Mouse (Mus musculus) hindbrain, embryonic 11.5 days (tissue): ENCODE measurements around the gene Eif2ak1. TPM values are rescaled to one million over a fixed set of nuclear protein-coding genes. Genes with fewer than 3 reads are reported as not detected.

ENCODE experiments used
- ATAC-seq: fragments of 200-750 bp; cut with Nextera tagmentation; 2 replicates; pipeline ENCODE4 v1.8.0; 2017; ENCODE audit warnings: mild to moderate bottlenecking, moderate TSS enrichment, moderate library complexity; ENCODE audit not compliant: low FRiP score
- DNase-seq: peaks from one replicate; pipeline ENCODE4 v3.0.0-alpha.2; 2015; ENCODE audit warnings: low spot score
- H3K27ac ChIP-seq: fragments of 300-500 bp; sonication (generic); 2 replicates; pipeline ENCODE4 v1.5.1; 2014; ENCODE audit warnings: mild to moderate bottlenecking, low read depth, low read length
- H3K27me3 ChIP-seq: fragments of 300-500 bp; sonication (generic); 2 replicates; pipeline ENCODE4 v1.6.1; 2014; ENCODE audit warnings: mild to moderate bottlenecking, low read length, moderate library complexity, mixed read lengths; ENCODE audit not compliant: control insufficient read depth, insufficient read depth
- H3K36me3 ChIP-seq: fragments of 300-500 bp; sonication (generic); 2 replicates; pipeline ENCODE4 v1.6.1; 2014; ENCODE audit warnings: mild to moderate bottlenecking, low read length, moderate library complexity, mixed read lengths; ENCODE audit not compliant: control insufficient read depth, insufficient read depth
- H3K4me1 ChIP-seq: fragments of 300-500 bp; sonication (generic); replicated peaks from 2 replicates; pipeline ENCODE4 v1.6.1; 2014; ENCODE audit warnings: low read length, mixed read lengths; ENCODE audit not compliant: control insufficient read depth, insufficient read depth
- H3K4me2 ChIP-seq: fragments of 300-500 bp; sonication (generic); replicated peaks from 2 replicates; pipeline ENCODE4 v1.6.1; 2014; ENCODE audit warnings: mild to moderate bottlenecking, low read depth, low read length
- H3K4me3 ChIP-seq: fragments of 300-500 bp; sonication (generic); 2 replicates; pipeline ENCODE4 v1.5.1; 2014; ENCODE audit warnings: low read depth, low read length
- H3K9ac ChIP-seq: fragments of 300-500 bp; sonication (generic); 2 replicates; pipeline ENCODE4 v1.6.1; 2014; ENCODE audit warnings: low read depth, low read length
- H3K9me3 ChIP-seq: fragments of 300-500 bp; sonication (generic); 2 replicates; pipeline ENCODE4 v1.6.1; 2016; ENCODE audit warnings: low read length; ENCODE audit not compliant: control insufficient read depth
- WGBS: fragments of 180-500 bp; shearing (Covaris S2); extraction: QIAGEN DNeasy Blood & Tissue Kit; methylation state at CpG from one replicate; pipeline ENCODE4 v1.1.7; 2014; 5-methylcytosine and 5-hydroxymethylcytosine counted together
- polyA plus RNA-seq: library from polyadenylated mRNA; unstranded; fragments of >200 nt; fragmentation: Nextera tagmentation; extraction: Ambion mirVana; gene quantifications from 2 replicates; pipeline ENCODE4 v1.2.1, GENCODE M21; 2014

Gene Eif2ak1
- polyA plus RNA-seq, 1 experiment from 2014 or later = 55.2 TPM

DNA sequence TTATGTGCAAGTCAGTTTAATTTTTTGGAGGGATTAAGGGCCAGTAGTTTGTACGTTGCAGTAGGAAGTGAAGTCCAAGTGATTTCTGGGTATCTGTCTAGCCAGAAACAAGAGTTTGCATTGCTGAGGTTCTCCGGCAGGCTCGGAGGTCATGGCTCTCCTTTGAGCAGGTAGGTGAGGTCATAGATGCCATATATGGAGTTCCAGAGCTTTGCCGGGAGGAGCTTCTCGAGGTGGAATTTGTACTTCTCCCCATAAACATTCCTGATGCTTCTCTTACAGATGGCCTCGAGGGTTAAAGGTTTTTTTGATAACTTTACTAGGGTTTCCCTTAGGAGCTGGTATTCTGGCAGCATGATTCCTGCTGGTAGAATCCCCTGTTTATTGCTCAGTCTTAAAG lies 73.2 kb downstream of the Eif2ak1 start:
- no peaks in the 10 kb centered on the region for H3K9me3 ChIP-seq
- peaks cover 7% of the 10 kb centered on the region for H3K36me3 ChIP-seq
- no peak overlapping the region for H3K27ac ChIP-seq
- no peak overlapping the region for H3K9ac ChIP-seq
- no peaks in the 10 kb centered on the region for H3K27me3 ChIP-seq
- no peak for ATAC-seq
- H3K4me3 ChIP-seq = no peak overlapping the region
- 91% methylated on average over 6 of the region's 6 CpGs for WGBS
- no peaks in the 10 kb centered on the region for H3K4me1 ChIP-seq
- DNase-seq = no peak
- no peak overlapping the region for H3K4me2 ChIP-seq

DNA sequence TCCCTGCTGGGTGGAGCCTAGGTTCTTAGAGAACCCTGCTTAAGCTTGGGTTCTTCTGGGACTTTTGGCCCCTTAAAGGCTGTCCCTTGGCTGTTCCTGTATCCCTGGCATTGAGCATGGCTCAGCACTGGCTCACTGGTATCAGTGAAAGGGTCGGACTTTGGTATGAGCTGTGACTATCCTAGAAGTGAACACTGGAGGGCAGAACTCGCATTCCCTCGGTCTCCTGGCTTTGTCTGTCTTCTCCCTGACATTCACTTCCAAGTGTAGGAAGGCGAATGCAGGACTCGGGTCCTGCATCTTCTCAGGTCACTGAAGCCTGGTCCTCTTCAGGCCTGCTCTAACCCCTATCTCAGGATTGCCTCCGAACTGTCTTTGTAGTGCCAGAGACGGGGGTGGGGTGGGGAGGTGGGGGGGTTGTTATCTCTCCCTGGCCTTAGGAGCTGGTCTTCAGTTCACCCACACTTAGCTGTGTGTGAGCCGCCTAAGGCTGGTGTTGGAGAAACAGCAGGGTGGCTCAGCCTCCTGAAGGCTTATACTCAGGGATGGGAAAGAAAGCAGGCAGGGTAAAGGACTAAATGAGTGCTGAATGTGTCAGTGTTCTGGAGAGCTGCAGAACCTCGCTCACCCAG lies 74.8 kb downstream of the Eif2ak1 start:
- WGBS = 79% methylated on average over 9 of the region's 9 CpGs
- H3K4me3 ChIP-seq = no peak overlapping the region
- peaks cover 3% of the 10 kb centered on the region; the same call in 1 of the 2 replicates for H3K36me3 ChIP-seq
- H3K9ac ChIP-seq = no peak overlapping the region
- ATAC-seq (no peak), DNase-seq (no peak)
- H3K27me3 ChIP-seq = no peaks in the 10 kb centered on the region
- H3K4me1 ChIP-seq = no peaks in the 10 kb centered on the region
- no peaks in the 10 kb centered on the region for H3K9me3 ChIP-seq
- no peak overlapping the region for H3K4me2 ChIP-seq
- no peak overlapping the region for H3K27ac ChIP-seq

DNA sequence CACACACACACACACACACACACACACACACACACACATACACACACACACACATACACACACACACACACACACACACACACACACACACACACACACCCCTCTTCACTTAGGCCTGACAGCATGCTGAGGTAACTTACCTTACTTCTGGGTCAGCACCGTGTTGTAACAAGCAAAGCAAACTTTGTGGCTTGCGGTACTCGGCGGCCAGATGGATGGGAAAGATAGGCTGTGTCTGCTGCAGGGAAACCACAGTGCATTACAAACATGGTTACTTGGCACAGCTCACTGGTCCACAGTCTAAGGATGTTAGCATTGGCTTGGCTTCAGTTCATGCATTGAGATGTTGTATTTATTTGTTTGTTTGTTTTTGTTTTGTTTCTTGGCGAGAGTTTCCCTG lies 75.8 kb downstream of the Eif2ak1 start:
- Histone ChIP-seq H3K9ac (no peak overlapping the region), H3K4me3 (no peak overlapping the region), H3K27me3 (no peaks in the 10 kb centered on the region), H3K36me3 (peaks cover 3% of the 10 kb centered on the region; the same call in 1 of the 2 replicates), H3K9me3 (no peaks in the 10 kb centered on the region), H3K27ac (no peak overlapping the region), H3K4me2 (no peak overlapping the region), H3K4me1 (no peaks in the 10 kb centered on the region)
- DNase-seq (no peak), ATAC-seq (no peak)
- 93% methylated on average over 5 of the region's 5 CpGs for WGBS

DNA sequence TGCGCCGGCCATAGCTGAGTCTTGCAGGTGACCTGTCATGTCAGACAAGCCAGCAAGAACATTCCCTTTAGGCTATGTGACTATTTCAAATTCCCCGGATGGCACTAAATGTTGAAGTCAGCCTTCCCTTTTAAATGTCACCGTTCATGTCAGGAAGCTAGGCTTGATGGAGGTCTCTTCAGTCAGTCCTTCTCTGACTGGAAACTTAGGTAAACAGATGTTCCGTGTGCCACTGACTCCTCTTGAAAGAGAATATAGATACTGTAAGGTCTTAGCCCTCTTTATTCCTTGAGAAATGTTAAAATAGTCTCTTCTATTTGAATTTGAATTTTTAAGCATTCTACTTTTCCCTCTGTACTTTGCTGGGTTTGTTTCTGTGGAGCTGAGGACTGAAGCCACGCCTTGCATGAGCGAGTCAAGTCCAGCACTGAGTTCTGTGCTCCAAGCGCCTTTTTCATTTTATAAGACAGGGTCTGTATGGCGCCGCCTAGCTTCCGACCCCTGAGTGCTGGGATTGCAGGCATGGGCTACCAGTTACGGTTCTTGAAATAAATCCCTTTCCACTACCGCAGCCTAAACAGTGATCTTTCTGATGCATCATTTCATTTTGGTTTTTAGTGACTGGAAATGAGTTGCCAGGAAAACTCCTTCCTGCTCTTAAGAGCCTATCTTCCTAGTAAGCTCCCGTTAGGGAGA lies 80.2 kb downstream of the Eif2ak1 start, which contains the start of gene Ankrd61:
Ankrd61 (minus strand) TSS at position 51 of the 696 bp plus-strand sequence.
- ATAC-seq = no peak
- Histone ChIP-seq H3K4me3 (no peak within 1 kb of the TSS), H3K36me3 (peaks cover 9% of the 10 kb centered on the region), H3K27me3 (no peaks in the 10 kb centered on the region), H3K4me1 (no peaks in the 10 kb centered on the region), H3K4me2 (no peak within 1 kb of the TSS), H3K9me3 (no peaks in the 10 kb centered on the region), H3K27ac (no peak within 1 kb of the TSS), H3K9ac (no peak within 1 kb of the TSS)
- WGBS = 90% methylated on average over 14 of the region's 14 CpGs
- DNase-seq = no peak

DNA sequence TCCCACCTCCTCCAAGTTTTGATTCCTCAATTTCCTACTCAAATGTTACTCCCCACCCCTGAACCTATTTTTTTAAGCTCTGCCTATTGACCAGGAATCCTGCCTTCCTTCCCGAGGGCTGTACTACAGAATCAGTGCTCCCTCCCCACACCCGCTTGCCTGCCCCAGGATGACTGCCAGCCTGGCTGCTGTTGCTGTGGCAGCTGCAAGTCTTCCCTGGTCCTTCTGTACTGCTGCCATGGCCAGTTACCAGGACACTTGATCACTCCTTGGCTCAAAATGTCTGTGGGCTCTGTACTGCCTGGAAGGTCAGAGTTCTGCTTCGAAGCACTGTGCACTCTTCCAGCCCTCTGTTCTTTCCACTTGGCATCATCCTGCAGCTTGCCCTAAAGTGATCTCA lies 84.5 kb downstream of the Eif2ak1 start:
- no peak for ATAC-seq
- Histone ChIP-seq H3K36me3 (peaks cover 14% of the 10 kb centered on the region; the same call in 1 of the 2 replicates), H3K9ac (no peak overlapping the region), H3K4me3 (no peak overlapping the region), H3K27ac (no peak overlapping the region), H3K4me2 (no peak overlapping the region), H3K27me3 (no peaks in the 10 kb centered on the region), H3K9me3 (no peaks in the 10 kb centered on the region), H3K4me1 (no peaks in the 10 kb centered on the region)
- 90% methylated on average over 3 of the region's 3 CpGs for WGBS
- no peak for DNase-seq

DNA sequence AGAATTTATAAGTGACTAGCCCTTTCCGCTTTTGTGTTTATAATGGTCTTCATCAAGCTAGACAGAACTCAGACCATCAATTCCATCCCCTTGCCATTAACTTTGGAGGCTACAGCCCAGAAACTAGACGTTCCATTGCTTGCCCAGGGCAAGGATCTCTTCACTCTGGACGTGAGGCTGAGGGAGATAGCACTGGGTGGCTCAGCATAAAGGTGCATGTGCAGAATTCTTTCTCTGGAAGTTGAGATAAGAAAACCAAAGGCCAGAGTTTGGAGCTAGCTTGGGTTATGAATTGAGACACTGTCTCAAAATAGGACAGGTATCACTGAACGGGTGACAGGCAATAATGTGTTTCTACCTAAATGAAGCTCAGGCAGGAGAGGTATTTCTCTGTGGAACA lies 86.2 kb downstream of the Eif2ak1 start:
- Histone ChIP-seq H3K4me1 (0 out of 2 replicates have a peak, but pooled peaks cover 4% of the 10 kb centered on the region), H3K27ac (no peak overlapping the region), H3K4me3 (no peak overlapping the region), H3K4me2 (no peak overlapping the region), H3K36me3 (peaks cover 14% of the 10 kb centered on the region; the same call in 1 of the 2 replicates), H3K9me3 (no peaks in the 10 kb centered on the region), H3K27me3 (no peaks in the 10 kb centered on the region), H3K9ac (no peak overlapping the region)
- 86% methylated on average over 4 of the region's 4 CpGs for WGBS
- DNase-seq (no peak), ATAC-seq (no peak)

DNA sequence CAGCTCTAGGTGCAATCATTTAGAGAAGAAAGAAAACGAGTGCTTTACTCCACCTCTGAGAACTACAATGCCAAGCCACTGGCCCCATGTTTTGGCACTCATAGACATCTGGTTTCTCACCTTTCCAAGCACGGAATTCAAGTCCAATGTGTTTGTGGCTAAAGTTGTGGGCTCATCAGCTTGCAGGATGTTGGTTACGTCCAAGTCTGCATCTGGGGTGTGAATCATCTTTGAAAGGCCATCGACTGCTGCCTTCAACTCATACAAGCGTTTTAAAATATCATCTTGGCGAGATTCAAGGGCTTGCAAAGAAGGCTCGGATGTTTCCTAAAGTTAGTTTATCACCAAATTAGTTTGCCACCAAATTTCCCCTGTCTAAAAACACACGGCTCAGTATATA lies 88.8 kb downstream of the Eif2ak1 start:
- WGBS = 91% methylated on average over 8 of the region's 8 CpGs
- no peak overlapping the region for H3K4me3 ChIP-seq
- no peak overlapping the region for H3K9ac ChIP-seq
- no peak overlapping the region for H3K4me2 ChIP-seq
- ATAC-seq (no peak), DNase-seq (no peak)
- no peaks in the 10 kb centered on the region for H3K27me3 ChIP-seq
- 0 out of 2 replicates have a peak, but pooled peaks cover 4% of the 10 kb centered on the region for H3K4me1 ChIP-seq
- H3K27ac ChIP-seq = no peak overlapping the region
- H3K9me3 ChIP-seq = no peaks in the 10 kb centered on the region
- peaks cover 11% of the 10 kb centered on the region; the same call in 1 of the 2 replicates for H3K36me3 ChIP-seq

DNA sequence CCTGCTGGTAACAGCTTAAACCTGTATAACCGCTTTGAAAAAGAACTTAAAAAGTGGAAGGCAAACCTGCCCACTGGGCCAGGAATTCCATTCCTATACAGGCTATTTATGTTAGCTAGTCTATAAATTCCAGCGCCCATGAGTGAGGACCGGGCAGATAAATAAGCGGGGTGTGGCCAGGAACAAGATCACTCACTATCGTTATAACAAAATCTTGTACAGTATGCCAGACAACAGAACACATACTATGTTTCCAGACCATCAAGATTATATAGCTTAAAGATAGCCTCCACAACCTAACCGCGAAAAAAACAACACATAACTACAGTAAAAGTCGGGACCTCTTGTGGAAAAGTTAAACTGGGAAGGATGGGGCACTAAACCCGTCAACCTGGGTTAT lies 91.3 kb downstream of the Eif2ak1 start:
- peak overlapping the region; percentile 77; the same call in 1 of the 2 replicates for H3K27ac ChIP-seq
- H3K27me3 ChIP-seq = no peaks in the 10 kb centered on the region
- H3K4me3 ChIP-seq = peak overlapping the region; percentile 70
- ATAC-seq (no peak), DNase-seq (no peak)
- 3% methylated on average over 9 of the region's 9 CpGs for WGBS
- 0 out of 2 replicates have a peak, but pooled peaks cover 4% of the 10 kb centered on the region for H3K4me1 ChIP-seq
- no peaks in the 10 kb centered on the region for H3K36me3 ChIP-seq
- no peaks in the 10 kb centered on the region for H3K9me3 ChIP-seq
- peak overlapping the region; percentile 64 for H3K9ac ChIP-seq
- peak overlapping the region; percentile 52 for H3K4me2 ChIP-seq
